Mouse (Mus musculus): Measurements from ENCODE around the gene Fam78b.

Fam78b gene

DNA sequence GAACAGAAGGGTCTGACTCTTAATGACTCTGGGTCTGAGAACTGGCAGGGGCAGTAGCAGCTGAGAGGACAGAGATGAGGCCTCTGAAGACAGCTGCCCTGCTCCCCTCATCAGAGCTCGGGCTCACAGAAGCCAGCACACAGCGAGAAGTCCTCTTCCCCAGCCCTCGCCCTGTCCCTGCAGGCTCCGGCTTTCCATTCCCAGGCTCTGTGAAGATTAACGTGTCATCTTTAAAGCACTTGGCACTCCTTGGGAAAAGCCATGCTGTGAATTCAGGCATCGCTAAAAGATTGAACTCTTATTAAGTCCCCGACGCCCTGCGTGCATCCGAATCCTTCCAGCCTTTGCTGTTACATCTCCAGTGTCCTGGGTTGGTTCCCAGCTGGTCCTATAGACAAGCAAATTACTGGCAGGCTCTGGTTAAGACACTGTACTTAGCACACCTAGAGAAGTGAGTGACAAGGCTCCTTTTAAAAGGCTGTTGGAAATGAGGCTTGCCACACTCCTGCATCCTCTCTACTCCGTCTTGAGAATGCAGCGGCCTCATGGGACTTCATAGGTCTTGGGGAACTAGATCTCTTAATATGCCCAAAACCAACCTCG, 30.9 kb downstream of the Fam78b start:
- in situ Hi-C loops (cut with MboI): no loop called here

DNA sequence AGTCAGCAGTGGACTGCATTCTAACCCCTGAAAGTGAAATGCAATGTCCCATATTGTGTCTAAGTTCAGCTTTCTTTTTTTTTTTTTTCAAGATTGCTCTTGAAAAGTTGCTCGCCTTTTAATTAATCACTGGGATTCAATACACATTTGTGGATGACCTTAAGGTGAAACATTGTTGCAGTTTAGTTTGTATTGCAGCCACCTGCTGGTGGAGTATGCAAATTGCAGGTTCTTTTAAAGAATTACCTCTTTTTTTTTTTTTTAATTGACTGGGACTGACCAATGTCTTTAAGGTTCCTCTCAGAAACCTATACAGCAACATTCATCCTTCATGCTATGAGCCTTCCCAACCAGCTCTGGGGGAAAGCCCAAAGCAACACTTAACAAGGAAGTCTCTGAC, 33.2 kb downstream of the Fam78b start:
- in situ Hi-C loops (cut with MboI): no loop called here

DNA sequence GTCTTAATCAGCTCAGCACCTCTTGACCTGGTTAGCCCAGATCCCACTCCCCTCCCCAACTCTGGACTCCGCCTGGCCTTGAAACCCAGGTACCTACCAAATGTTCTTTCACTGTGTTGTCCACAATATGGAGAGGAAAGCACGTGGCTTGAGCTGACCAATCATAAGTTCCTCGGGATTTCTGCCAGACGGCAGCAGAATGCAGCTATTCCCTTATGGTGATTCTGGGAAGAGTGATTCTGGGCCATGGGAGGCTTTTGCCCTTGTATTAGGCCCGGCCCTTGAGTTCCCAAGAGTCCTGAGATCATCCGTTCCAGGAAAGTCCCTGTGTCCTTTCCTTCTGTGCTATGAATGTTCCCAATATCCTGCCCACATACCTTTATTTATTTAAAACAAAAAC, 41.3 kb downstream of the Fam78b start:
- in situ Hi-C loops (cut with MboI): no loop called here

DNA sequence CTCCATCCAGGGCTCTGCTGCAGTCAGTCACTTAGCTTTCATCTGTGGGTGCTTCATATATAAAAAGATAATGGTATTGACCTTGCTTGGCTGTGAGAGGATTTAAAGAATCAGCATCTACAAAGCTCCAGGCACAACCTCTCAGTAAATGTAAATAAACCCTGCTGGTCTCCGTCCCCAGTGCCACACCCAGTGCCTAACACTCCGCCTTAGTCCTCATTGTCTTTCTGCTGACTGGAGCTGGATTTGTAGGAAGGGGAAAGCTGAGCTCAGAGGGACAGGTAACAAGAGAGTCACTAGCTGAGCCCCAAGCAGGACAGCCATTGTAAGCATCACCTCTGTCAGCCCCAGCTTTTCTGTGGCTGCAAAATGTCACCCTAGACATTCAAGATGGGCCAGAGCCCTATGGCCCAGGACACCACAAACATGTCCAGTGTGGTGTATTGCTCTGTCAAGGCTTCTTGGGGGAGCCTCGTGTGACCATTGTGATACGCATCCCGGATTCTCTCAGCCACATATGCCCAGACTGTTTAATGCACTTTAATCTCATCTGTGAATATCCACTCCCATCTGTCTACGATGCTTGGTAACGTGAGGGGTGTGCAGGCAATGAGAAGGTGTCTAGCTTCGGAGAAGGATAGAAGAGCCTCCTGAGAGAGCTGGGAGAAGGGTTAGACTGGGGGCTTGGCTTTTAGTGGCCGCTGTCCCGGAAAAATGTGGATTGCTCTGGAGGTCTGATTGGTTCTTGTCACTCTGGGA, 45.1 kb downstream of the Fam78b start:
- in situ Hi-C loops (cut with MboI): no loop called here

DNA sequence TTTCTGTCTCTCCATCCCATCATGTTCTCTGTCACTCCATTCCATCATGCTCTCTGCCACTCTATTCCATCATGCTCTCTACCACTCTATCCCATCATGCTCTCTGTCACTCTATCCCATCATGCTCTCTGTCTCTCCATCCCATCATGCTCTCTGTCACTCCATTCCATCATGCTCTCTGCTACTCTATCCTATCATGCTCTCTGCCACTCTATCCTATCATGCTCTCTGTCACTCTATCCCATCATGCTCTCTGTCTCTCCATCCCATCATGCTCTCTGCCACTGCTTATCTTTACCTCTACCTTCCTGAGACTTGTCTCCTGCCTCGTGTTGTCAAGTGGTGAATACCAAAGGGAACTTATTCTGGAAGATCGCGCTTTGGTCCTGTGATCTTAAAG, 49.6 kb downstream of the Fam78b start:
- in situ Hi-C loops (cut with MboI): no loop called here

DNA sequence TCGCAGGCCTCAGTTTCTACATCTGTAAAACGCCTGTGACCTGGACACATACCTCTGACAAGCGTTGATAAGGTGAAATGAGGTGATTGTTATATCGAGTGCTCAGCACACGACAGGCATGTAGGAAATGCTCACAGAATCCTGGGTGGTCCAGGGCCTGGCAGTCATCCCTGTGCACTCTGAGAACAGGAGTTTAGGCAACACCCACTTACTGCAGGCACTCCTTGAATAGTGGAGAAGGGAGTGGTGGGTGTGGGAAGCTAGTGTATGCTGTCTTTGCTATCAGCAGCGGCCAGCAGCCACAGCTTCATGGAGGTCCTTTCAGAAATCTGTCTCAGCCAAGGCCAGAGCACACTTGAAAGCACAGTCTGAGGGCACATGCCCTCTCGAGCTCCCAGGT, 52.8 kb downstream of the Fam78b start:
- in situ Hi-C loops (cut with MboI): no loop called here

DNA sequence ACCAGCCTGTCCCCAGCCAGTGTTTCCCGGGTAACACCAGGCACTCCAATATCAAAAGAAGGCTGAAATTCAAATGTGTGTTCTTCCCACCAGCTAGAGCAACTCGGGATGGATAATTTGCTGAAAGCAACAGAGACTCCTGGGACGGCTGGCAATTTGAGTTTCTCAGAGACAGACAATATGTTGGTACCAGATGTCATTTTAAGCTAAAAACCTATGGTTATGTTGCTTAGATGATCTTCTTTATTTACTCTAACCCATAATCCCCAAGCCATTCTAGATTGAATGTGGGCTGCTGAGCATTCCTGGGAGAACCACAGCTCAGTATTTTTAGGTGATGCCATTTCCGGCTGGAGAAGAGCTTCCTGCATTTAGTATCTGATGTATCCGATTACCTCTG, 56.3 kb downstream of the Fam78b start:
- in situ Hi-C loops (cut with MboI): no loop called here

DNA sequence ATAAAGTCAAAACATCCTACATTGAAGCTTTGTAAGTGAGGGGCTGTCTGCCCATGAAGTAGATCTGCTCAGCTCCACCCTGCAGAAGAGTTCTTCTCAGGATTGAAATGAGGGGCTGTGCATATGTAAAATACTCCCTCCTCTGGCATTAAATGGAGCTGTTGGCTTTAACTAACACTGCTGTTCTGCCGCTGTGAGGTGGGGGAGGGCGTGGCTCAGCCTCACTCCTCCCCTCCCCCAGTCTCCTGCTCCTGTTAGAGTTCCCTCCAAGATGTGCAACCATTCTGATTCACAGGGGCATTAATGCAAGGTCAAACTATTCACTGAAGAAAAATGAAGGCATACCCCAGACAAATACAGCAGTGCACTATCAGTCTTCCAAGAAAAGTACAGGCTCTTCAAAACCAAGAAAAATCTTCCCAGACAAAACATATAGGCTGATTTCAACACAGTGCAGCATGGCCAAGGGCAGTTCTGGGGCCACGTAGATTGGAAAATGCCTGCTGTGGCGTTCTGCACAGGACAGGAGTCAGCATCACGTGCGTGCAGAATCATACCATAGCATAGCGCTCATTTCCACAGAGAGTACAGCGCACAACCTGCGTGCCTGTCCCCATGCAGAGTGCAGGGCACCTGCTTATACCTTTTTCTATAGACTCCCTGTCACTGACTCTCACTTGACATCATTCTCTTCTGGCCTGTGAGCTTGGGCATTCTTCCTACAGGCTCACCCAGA, 58.5 kb downstream of the Fam78b start:
- in situ Hi-C loops (cut with MboI): no loop called here

DNA sequence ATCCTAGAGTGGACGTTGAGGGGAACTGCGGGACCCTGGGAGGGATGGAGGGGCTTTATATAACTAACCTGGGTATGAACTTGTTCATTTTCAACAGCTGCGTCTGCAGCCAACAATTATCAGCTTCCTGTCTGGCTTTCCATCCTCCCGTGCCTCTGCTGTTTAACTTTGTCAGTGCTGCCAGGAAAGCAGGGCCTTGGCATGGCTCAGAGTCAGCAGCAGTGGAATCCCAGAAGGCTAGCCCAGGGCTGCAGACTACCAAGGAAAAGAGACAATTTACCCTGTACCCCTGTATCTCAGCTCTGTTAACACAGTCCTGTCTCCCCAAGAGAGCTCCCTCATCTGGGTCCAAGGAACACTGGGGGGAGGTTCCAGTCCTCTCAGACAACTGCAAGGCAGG, 62.8 kb downstream of the Fam78b start:
- in situ Hi-C loops (cut with MboI): no loop called here

DNA sequence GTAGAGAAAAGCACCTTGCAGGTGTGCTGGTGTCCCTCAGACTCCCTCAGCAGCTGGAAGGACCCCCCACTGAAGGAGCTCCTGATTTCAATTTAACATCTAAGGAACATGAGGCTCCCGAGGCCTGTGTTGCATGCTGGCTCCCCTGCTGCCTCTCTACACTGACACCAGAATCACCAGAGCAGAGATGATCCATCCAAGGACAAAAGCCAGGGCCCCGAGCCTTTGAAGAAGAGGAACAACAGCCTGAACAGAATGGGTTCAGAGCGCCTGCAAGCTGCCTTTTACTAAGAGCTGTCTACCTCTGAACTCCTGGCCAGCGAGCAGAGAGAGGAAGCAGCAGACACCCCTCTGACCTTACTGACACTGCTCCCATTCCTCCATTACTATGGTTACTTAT, 64.3 kb downstream of the Fam78b start:
- in situ Hi-C loops (cut with MboI): no loop called here

DNA sequence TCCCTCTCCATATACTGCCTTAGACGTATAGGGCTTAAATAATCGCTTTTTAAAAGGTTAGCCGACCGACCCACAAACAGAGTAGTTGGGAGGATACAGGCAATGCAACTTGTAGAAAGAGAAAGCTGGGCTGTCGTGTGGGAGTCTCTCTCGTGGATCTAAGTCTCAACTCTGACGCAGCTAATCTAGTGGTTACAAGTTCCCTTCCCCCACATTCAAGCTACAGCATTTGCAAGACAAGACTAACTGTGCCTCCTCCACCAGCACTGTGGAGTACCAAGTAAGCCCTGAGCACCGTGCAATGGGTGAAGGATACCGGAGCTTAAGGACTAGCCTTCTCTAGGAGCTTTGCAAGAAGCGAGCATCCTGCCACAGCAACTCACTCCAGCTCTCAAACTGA, 64.8 kb downstream of the Fam78b start:
- in situ Hi-C loops (cut with MboI): no loop called here

DNA sequence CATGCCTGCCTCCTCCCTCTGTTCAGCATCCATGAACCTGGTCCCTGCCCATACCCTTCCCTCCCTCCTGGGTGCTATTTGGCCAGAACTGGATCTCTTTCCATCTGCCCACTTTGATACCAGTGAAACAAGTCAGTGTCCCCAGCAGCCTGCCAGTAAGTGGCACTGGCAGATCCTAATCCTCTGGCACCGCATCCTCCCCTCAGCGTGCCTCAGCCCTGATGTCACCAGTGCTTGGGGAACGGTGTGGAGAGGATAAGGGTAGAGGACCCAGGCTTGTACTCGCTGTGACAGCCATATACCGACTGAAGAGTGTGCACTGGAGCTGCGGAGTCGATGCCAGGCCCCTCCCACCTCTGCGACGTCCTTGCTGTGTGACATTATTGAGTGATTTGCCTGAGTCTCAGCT, 65.7 kb downstream of the Fam78b start:
- in situ Hi-C loops (cut with MboI): no loop called here

DNA sequence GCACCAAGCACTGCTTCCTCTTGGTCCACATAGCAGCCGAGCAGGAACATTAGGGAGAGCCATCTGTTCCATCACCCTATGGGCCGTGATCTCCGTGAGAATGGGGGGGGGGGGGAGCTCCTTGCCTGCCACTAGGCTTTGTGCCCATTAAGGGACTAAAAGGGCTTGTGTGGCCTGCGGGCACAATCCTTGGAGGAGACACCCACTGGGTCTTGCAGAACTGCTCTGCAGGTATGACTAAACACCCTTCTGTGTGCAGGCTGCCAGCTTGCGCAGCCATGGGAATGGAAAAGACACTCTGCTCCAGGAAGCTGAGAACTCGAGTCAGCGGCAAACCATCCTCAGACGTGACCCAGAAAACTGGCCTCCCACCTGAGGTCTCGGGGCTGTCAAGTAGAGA, 68.5 kb downstream of the Fam78b start:
- in situ Hi-C loops (cut with MboI): no loop called here

DNA sequence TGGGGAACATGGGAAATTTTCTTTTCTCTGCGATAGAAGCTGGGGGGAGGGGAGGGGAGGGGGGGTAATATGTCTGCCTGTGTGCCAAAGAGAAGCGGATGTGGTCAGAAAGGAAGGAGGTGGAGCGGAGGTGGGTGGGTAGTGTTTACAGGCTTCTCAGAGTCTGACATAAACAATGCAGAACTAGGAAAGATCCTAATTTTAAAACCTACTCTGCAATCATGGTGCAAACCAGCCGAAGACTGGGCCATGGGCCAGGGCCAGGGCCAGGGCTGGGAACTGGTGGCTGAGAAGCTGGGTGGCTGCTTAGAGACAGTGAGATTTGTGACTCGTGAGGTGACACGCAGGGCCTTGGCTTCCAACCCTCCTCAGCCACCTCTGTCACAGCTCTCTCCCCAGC, 69.1 kb downstream of the Fam78b start:
- in situ Hi-C loops (cut with MboI): no loop called here

DNA sequence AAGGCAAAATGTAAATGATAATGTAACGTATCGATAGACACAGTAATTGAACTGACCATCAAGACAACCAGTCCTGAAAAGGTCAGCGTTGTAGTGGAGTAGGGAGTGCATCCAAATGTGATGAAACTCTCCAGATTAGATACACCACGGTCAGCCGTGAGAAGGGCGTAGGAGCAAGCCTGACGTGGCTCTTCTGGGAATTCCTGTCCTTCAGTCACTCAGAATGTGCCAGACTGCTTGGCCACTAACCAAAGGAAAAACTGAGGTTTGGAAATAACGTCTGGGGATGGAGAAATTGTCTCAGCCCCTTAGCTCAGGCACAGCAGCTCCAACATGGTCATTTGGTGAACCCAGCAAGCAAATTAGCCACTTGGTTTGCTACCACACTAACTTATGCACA, 74.5 kb downstream of the Fam78b start:
- in situ Hi-C loops (cut with MboI): no loop called here

DNA sequence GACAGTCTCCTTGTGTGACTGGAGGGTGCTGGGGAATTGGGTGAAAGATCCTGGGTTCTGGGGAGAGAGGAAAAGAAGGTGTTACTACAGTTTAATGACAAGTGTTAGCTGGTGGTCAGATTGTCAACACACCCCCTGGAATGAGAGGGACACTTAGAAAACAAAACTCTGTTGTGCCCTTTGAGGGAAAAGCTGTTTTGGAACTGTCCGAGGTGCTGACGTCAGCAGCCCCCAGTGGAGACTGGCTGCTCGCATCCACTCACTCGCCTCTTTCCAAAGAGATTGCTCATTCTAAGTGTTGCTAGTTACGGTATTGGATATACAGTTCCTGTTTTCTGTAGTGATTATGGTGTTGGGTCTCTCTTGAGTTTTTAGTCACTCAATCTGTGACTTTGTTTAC, 78.3 kb downstream of the Fam78b start:
- in situ Hi-C loops (cut with MboI): no loop called here

DNA sequence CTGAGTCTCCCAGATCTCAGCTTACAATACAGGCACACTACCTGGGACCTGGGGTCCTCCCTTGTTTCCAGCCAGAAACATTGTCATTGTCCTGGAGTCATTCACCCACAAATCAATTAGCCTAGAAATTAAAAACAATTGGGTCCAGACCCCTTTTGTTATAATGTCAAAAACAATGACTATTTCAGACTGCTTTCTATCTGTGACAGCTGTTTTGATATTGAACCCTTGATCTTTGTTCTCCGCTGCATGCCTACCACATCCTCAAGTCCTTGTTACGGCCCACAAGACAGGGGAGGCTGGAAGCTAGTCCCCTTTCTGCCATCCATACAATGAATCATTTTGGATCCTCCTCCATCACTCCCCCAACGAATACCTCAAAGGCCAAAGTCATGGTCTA, 80.7 kb downstream of the Fam78b start:
- in situ Hi-C loops (cut with MboI): no loop called here

DNA sequence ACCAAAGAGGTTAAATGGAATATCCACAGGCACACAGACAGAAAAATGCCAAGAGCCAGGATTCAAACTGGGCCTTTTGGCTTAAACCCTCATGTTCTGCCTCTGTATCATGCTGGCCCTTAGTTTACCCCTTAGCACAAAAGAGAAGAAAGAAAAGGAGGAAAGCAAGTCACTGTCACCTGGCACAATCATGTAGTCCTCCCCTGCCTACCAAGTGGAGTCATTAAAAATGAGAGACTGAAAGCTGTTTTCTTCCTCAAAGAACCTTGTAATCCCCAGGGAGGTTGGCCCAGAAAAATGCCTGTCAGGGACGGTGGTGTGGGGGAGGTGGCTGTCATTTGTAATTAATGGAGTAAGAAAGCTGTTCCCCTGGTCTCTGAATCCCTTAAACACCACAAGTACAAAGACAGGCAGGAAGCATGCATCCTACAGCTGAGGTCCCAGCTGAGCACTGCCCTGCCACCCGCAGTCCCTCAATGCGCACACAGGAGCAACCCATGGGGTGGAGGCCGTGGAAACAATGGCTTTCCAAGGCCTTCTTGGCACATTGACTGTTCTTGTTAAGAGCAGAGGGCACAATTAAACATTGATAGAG, 81.4 kb downstream of the Fam78b start:
- in situ Hi-C loops (cut with MboI): no loop called here

DNA sequence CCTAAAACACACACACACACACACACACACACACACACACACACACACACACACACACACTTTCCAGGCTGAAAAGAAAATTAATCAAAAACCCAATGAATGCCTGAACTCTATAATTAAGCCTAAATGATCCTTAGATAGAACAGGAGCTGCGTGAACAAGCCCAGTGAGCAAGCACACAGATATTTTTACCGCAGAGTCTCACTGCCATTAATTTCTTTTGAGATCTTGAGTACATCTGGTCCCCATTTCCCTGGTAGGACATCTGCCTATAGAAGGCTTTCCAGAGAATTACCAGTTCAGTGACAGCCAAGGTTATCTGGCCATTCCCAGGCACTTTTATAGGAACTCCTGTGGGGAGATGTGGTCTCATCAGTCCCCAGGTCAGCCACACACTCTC, 82.0 kb downstream of the Fam78b start:
- in situ Hi-C loops (cut with MboI): no loop called here

DNA sequence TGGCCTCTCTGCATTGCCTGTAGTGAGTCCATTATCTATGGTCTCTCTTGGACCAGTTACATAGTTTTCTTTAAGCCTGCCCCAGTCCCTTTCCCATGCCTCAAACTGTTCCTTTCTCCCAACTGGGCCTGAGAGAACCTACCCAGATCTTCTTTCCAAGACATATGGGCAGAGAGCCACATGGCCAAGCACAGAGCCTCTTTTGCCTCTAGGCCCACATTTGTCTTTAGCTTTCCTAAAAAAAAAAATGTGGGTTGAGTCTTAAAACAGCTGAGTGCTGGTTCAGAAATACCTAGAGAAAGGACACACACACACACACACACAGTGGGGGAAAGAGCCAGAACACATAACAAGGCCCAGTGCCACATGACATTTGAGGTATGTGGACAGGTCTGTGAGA, 83.1 kb downstream of the Fam78b start:
- in situ Hi-C loops (cut with MboI): no loop called here

DNA sequence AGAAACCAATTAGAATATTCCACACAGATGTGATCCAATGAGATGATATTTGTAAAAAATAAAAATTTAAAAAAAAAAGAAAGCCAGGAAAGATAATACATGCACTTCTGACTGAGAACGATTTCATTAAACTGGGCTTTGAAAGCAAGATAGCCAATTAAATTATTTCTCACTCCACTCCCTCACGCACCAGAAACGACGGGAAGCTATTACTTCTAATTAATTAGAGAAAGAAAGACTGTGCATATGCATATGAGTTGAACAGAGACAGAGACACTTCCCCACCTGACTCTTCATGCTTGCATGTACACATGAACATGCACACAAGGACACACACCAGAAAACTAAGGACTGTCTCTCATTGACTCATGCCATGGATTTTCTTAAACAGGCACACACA, 84.2 kb downstream of the Fam78b start:
- in situ Hi-C loops (cut with MboI): no loop called here

DNA sequence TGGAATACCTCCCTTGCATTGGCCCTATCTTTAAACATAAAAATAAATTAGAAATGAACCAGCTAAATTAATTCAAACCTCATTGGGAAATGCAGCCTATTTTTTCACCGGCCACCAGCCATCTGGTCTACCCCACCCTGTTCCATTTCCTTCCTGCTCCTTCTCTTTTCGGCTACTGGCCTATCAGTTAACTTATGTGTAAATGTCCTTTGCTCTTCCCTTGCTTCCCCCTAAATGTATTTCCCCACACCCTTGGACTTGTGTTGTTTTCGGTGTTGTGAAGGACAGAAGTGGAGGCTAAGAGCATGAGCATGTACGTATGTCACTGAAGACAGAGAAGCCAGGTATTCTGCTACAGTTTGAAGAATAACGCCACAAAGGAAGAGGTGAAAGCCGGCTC, 89.2 kb downstream of the Fam78b start:
- in situ Hi-C loops (cut with MboI): no loop called here

DNA sequence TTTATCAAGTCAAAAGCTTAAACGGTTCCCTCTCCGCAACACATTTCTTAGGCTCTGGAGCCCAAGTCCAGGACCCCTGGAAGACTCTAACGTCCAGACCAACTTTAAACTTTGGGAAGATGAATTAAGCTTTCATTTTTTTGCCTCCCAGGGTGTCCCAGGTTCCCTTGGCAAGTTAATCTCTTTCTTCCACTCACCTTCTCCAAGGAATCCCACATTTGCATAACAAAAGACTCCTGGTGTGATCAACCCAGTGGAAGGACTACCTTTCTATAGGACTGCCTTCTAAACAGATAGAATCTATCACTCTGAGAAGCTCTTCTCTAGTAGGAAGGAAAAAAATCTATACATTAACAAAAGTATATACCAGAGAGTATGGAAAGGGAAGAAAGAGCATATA, 92.3 kb downstream of the Fam78b start:
- in situ Hi-C loops (cut with MboI): no loop called here

Measured in mature B cell (primary cell).